Mouse (Mus musculus) gastrocnemius, postnatal 4 days (tissue): ENCODE results near the gene Gm20388. TPM values are rescaled to one million over a fixed set of nuclear protein-coding genes. Genes with fewer than 3 reads are reported as not detected.

Experiments used
- DNase-seq, 2 experiments: peaks; one replicate each; pipeline ENCODE4 v3.0.0; 2021 to 2022; ENCODE audit warnings: low spot score in 2 of 2, mixed read lengths in 2 of 2
- total RNA-seq, 2 experiments: library from RNA; stranded (reverse); gene quantifications; 2 replicates each; pipeline ENCODE4 v1.2.3; 2021

The Gm20388 gene
- total RNA-seq, 2 experiments from 2014 or later = 12.8 to 22.8 TPM

DNA sequence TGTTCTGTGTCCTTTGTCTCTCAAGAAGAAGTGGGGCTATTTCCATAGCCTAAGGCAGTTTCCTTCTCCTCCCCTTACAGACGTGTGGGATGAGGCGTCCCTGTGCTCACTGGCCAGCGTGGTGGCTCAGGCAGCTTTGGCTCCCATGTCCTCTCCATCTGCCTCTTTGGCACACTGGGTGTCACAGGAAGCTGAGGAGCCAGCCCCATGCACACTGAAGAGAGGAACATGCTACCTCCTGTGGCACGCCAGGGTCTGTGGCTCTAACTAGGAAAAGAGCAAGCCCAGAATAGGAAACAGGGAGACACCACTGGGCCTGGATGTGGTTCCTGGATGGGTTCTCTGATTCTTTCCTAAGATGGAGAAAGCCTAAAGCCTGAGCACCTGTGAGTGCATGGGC, 2138.6 kb downstream of the Gm20388 start:
- no peak for DNase-seq

DNA sequence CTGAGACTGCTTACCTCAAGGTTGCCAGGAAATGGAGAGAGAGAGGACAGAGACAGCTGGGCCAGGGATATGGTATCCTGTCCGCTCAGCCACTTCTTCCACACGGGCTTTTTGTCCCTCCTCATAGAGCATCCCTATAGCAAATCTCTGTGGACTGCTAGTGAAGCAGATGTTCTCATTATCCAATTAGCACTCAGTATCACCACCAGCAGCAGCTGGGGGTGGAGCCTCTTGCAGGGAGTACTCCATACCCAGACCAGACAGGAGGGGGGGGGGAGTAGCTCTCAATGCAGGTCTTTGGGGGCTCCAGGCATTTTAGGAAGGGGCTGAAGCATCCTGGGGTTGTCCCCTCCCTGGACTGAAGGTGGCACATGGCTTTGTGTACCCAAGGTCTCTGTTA, 2139.3 kb downstream of the Gm20388 start:
- DNase-seq = no peak

DNA sequence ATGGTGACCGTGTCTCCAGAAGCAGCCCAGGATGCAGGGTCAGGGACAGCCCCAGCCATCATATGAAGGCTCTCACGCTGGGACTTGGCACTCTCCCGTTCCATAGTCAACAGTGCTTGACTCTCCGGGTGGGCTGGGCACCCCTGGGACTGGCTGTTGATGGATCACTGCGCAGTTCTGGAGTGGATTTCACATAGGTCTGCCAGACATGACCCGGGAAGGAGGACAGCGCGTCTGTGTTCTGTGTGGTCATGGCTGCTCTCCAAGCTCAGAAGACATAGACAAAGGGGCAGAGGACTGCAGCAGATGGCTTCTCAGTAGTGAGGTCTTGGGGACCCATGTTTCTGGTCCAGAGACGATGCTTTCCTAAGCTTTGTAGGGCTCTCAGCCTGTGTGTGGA, 2140.0 kb downstream of the Gm20388 start:
- no peak for DNase-seq

DNA sequence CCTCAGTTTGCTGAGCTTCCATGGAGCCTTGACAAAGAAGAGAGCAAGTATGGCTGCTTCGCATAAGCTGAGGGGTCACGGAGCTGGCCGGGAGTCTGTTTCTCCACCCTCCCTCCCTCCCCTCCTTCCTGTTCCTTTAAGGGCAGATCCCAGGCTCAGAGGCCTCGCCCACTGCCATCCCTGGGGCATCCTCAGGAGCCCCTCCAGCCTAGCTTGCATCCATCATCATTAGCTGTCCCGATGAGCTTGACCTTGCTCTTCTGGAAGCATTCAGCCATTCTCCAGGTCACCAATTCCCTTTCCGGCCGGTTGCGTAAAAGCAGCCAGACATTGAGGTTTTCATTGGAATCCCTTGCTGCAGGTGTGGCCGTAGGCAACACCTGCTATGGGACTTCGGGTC, 2144.7 kb downstream of the Gm20388 start:
- DNase-seq = no peak

DNA sequence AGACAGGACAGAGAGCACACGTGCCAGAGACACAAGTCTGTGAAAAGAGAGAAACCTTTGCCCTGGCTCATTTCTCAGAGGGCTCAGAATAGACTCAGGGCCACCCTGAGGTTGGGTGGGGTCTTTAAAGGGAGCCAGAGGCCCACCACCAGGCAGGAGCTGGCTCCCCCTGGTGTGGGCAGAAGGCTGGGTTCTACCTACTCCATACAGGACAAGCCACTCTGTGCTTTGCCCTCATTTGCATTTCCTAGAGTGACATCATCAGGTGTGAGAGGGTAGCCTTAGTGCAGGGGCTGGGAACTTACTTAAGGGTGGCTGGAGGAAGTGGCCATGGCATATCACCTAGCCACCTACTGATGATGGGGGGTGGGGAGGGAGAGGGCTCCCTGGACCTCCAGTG, 2145.5 kb downstream of the Gm20388 start:
- no peak for DNase-seq

DNA sequence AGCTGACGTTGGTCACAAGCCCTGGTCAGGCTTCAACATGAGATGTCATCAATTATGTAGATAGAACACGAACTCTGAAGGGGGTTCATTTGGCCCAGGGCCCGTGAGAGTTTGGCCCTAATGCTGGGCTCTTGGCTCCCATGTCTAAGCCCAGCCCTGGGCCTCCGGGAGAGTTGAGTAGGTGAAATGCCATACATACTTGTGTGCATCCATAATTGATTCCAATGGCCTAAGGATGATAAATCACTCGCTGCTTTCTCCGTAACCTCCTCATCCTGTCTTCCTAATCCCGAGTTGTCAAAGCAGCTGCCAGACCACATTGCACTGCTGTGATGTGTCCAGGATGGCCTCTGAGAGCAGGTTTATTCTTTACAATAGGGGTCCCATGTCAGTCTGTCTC, 2146.2 kb downstream of the Gm20388 start:
- DNase-seq = no peak

DNA sequence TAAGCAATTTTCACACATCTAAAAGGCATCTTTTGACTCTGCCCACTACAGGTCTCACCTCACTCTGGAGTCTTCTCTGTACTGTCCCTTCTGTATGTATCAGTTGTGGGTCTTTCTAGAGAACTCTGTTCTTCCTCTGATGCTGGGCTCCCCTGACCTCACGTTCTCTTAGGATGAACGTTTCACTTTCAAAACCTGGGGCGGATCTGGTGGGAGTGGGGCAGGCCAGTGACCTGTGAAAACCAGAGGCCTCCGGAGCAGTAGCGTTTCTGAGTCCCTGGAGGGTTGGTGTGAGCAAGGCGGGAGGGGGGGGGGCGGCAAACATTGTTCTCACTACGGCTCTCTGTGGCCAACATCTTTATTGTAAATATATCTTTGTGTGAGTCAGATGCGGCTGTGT, 2147.9 kb downstream of the Gm20388 start:
- no peak for DNase-seq

DNA sequence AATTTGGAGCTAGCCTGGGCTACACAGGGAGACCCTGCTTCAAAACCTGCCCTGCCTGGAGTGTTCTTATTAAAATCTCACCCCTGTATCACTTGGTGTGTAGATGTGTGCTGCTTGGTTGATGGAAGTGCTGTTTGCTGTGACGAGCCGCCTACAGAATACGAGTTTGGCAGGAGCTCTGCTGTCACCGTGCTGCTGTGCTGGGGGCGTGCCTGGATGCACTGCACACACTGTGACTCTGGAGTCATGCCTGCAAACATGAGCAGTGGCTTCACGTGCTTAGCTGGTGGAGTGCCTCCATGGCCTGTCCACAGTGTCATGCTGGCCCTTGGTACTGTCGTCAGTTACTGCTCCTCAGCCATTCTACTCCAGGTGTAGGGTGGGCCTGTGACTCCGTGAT, 2148.3 kb downstream of the Gm20388 start:
- DNase-seq = no peak

DNA sequence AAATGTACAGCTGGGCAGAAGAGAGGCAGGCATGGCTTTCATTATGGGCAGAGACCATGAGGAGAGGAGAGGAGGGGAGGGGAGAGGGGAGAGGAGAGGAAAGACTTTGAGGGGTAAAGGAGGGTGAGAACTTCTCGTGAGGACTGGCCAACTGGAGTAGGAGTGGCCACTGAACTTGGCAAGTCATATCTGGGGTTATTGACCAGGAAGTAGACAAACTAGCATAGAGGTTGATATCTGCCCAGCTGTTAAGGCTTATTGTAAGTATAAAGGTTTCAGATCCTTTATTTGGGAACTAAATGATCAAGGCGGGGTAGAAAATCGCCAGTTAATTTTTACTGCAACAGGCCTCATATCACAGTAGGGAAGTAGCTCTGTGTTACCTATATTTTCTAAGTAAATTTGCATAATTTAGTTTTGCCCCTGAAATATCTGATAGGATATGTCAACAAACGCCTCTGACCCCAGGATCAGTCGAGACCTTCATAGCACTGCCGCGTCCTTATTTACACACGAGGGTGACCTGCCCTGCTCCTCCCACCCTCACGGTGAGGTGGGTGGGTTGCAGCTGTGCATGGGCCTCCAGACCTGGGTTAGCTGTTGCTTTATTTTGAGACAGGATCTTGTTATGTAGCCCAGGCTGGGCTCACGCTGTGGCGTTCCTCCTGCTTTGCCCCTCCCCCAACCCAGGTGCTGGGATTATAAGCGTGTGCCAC, 2152.0 kb downstream of the Gm20388 start:
- no peak for DNase-seq

DNA sequence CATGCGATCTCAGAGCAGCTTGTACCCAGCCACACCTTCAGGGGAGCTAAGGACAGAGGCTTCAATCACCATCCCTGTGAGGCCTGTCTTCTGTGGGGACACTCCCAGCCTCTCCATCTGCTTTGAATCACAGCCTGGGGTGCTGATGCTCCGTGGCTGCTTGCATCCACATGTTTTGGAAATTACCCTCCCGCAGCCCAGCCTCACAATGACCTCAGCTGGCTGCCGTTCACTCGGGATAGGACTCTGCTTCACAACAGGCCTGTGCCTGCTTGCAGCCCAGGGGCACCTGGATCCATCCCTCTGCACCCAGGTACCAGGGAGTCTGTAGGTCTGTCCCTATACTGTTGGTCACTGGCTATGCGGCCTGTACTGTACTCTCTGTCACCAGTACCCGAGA, 2153.7 kb downstream of the Gm20388 start:
- DNase-seq = no peak

DNA sequence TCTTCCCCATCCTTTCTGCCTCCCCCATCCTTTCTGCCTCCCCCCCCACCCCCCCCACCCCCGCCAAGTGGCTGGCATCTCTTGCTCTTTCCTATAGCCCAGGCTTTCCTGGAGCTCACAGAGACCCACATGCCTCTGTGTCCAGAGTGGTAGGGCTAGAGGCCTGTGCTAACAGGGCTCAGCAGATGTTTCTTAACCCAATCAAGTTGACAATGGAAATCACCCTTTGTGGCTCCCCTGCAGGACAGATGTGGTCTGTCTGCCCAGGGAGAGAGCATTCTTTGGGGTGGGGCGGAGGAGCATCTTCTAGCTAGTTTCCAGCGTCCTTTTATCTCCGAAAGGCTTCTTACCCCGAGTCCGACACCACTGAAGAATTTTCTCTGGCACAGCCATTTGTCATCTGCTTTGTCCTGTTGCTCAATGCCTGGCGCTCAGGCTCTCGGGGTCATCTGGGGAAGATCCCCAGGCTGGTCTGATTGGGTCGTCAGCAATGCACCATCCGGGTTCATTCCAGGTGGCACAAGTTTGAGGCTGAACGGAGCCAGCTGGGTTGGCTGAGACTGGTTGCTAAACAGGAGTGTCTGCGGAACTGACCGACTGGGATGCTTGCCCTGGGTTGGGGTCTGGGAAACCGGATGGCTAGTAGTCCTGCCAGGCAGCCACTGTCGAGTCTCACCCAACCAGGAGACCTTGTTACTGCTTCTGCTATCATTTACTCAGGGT, 2157.3 kb downstream of the Gm20388 start:
- DNase-seq = no peak

DNA sequence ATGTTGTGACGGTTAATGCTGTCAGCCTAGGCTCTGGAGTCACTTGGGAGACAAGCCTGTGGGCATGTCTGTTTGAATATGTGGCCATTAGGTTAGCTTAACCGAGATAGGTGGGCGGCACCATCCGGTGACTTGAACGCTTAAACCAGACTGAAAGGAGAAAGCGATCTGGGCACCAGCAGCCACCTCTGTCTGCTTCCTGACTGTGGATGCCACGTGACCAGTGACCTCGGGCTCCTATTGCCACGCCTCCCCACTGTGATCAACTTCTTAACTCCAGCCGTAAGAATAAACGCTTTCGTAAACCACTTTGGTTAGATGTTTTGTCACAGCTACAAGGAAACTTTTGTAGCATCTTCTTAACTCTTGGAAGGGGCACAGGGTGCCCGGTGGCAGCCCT, 2158.0 kb downstream of the Gm20388 start:
- DNase-seq = no peak

DNA sequence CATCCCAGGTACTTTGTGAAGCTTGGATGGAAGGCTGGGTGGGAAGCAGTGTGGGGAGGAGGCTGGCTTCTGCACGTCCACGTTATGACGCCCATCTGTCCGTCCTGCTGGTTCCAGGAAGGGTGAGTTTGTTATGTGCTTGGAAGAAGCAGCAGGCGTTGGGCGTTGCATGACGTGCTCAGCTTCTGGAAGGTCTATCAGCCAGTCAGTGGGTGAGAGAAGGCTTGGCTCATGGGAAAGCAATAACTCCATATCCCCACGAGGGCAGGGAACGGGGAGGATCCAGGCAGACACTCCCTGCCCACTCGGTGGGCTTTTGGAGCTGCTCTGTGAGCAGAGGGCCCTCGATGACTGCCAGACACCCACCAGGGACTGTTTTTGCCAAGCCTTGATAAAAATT, 2158.6 kb downstream of the Gm20388 start:
- DNase-seq = no peak

DNA sequence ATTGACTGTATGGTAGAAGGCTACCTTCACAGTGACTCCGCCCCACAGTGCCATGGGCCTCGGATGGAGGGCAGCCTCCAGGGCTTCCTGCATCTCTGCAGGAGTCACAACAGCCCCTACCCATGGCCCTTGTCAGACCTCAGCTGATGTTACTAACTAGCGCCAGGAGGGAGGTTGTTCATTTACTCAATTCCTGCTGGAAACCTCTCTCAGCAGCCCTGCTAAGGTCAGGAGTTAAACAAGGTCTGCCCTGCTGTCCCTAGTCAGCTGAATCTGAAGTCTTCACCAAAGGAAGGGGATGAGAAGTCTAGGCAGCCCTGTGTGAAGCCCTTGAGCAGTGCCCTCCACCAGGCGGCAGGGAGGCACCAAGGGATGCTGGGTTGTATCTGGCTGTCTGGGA, 2160.6 kb downstream of the Gm20388 start:
- no peak for DNase-seq

DNA sequence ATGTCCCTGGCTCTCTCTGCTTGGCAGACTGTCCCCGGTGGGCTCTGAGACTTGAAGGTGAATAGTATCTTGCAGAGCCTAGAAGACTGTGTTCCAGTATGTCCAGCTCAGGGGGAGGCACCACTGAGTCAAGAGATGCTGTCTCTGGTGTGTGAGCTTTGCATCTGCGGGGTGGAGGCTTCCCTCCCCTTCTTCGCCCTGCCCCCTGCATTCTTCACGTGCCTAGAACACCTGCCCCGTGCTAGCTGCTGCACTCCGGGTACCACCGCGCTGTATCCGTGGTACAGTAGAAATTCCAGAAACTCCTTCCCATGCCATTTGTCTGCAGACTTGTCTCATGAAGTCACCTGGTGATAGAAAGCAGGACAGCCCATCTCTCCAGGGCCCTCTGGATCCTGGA, 2163.3 kb downstream of the Gm20388 start:
- no peak for DNase-seq

DNA sequence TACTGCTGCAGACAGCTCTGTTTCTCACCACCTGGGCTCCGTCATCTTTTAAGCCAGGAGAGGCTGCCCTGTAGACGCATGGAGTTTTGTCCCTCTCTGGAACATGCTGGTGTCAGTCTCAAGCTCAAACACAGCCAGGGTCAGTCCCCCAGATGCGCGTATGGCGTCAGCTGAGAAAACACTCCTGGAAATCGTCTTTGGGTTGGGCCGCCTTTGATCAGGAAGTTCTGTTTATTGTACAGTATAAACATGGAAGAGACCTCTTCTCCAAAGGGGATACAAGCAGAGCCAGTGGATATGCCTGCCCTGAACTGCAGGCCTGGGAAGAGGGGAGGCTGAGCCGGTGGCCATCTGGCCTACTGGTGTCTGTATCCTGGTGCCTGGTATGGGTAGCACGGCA, 2163.8 kb downstream of the Gm20388 start:
- DNase-seq = no peak

DNA sequence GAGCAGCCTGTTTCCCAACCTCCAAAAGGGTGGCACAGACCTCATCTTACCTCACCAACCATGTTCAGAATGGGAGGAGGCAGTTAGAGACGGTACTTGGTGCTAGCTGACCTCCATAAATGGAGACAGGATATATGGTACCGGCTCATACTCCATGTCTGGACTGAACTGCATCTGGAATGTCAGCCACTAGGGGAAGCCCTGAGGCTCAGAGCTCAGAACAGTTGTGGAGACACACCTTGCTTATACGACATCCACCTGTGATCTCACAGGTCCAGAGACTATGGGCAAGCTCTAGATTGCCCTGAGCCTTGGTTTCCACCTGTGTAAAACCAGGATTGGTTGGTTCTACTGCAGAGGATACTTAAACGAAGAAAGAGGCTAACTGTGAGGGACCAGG, 2164.3 kb downstream of the Gm20388 start:
- no peak for DNase-seq

DNA sequence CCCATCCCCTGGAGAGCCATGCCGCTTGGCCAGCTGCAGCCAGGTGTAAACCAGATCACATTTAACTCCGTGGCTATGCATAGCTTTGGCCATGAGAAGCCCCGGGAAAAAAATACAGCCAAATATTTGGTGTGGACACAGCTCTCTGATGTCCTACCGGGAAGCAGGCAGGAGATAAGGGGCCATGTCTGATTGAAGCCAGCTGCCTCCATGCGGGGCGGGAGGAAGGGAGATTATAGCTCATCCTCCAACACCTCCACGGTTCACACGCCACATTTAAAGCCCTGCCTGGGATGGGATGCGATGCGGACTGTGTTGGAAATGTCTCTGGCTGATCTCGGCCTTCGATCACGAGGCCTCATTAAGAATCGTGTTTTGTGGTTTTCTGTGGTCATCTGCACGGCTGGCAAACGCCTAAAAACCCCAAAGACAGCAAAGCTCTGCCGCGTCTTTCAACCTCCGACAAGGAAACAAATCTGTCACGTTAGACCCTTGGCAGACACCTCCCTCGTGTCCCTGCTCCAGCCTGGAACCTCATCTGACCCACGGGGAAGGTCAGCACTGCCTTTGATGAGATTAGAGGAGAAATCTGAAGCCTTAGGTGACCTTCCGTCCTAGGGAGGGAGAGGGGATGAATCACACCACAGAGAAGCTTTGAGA, 2165.7 kb downstream of the Gm20388 start:
- DNase-seq = no peak

DNA sequence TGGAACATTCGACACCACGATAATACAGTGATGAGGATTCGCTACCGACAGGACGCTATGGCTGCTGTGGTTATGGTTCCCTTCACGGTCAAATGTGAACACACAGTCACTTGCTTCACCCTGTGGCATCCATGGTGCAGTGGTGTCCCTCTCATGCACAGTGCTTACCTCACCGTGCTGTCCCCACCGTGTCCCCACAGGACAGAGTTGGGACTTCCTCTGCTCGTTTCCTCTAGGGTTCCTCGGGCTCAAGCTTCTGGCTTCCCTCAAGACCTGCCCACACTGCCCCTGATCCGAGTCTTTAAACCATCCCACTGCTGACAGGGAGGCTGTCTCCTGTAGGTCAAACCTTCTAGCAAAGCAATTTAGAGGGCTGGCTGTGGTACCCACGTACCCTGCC, 2167.7 kb downstream of the Gm20388 start:
- DNase-seq = no peak

DNA sequence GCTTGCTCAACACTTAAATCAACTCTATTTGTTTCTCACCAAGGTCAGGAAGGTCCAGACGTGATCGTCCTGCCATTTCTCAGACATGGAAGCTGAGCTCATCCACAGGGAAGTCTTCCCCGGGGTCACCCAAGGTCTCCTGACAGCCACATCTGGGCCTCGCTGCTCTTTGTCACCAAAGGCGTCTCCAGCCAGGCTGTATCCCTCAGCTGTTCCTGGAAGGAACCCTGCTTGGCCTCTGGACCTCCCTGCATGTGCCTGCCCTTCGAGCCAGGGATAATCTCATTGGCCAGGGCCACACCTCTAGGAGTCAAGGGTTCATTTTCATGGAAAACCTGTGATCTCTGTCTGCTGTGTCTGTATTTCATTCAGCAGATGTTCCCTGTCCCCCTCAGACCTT, 2168.5 kb downstream of the Gm20388 start:
- DNase-seq = no peak

DNA sequence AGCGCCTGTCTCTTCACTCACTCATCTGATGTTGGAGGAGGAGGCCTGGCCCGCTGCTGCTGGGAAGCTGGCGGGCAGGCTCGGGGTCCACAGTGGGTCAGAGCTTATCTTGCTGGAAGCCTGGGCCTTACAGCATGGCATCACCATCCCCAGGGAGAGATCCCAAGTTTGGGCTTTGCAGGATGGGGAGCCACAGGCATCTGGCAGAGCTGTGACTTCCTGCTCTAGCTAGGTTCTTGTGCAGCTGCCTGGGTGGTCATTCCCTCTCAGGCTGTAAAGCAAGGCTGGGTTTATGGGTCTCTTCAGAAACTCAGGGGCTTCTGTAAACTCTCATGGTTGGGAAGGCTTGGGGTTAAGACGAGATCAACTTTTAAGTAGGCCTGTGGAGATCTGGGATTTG, 2169.7 kb downstream of the Gm20388 start:
- DNase-seq = no peak

DNA sequence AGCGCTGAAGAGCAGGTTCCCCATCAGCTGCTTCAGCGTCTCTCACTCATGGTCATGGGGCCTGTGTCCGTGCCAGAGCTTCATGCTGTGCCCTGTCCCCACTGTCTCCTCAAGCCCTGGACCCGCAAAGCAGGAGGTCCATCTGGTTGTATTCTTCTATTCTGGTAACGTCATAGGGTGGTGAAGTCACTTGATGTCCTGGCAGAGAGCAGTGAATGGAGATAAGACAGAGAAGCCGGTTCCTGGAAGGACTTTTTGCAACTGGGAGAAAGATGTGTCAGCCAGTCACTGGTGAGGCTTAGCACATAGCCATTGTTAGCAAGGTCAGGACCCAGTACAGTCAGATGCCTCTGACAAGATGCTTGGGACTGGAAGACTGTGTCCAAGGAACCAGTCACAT, 2172.8 kb downstream of the Gm20388 start:
- DNase-seq = no peak

DNA sequence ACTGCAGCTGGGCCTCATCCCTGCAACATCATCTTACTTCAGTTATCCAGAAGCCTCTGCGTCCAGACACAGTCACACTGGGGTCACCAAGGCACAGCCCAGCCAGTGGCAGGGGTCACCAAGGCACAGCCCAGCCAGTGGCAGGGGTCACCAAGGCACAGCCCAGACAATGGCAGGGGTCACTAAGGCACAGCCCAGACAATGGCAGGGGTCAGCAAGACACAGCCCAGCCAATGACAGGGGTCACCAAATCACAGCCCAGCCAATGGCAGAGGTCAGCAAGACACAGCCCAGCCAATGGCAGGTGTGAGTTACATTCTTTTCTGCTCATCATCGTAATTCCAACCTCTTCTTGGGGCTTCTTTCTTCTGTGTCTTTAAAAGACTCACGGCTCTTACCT, 2173.5 kb downstream of the Gm20388 start:
- DNase-seq = no peak
